Mouse (Mus musculus) heart, adult 2 months (tissue): ENCODE data around the gene Meis2.

Source experiments
- CTCF ChIP-seq: fragments of 200-600 bp; IDR thresholded peaks from 2 replicates; pipeline ENCODE4 v1.8.1; 2022; ENCODE audit warnings: antibody characterized with exemption, mild to moderate bottlenecking, moderate library complexity
- EP300 ChIP-seq: fragments of 200-500 bp; IDR thresholded peaks from 2 replicates; pipeline ENCODE4 v1.6.1; 2011; ENCODE audit warnings: low read depth, low read length, control low read depth; ENCODE audit not compliant: insufficient read depth
- POLR2A ChIP-seq: fragments of 200-500 bp; IDR thresholded peaks from 2 replicates; pipeline ENCODE4 v1.6.1; 2011; ENCODE audit warnings: mild to moderate bottlenecking, low read depth, low read length, control low read depth; ENCODE audit not compliant: insufficient read depth

- TF ChIP-seq CTCF: no peak
- no peak for TF ChIP-seq EP300
- no peak for TF ChIP-seq POLR2A
Measured at GRCm38 (mm10) chr2:116075902-116076301, 10.3 kb upstream of the Meis2 start.
